Mouse (Mus musculus) megakaryocyte-erythroid progenitor cell, adult 5-6 weeks (primary cell): Measurements from ENCODE around the gene Atp12a. TPM values are rescaled to one million over a fixed set of nuclear protein-coding genes. Genes with fewer than 3 reads are reported as not detected.

Experiments
- ATAC-seq: replicated peaks from 2 replicates; pipeline ENCODE4 v1.8.0; 2016; ENCODE audit warnings: mild to moderate bottlenecking, inconsistent platforms; ENCODE audit not compliant: severe bottlenecking, poor library complexity, low FRiP score, low TSS enrichment
- total RNA-seq, 2 experiments: library from RNA; stranded (forward) in 1 of 2; stranded (reverse) in 1 of 2; fragments of 200-1000, 215-1000 nt in 1 of 2; fragments of >200 nt in 1 of 2; fragmentation: Nextera tagmentation in 1 of 2; gene quantifications; 2 replicates each; pipeline ENCODE4 v1.2.3; 2014 to 2017

Gene Atp12a
- total RNA-seq (2014; fragmentation: Nextera tagmentation) (not detected in 2 replicates), total RNA-seq (2017) (not detected in 2 replicates)

DNA sequence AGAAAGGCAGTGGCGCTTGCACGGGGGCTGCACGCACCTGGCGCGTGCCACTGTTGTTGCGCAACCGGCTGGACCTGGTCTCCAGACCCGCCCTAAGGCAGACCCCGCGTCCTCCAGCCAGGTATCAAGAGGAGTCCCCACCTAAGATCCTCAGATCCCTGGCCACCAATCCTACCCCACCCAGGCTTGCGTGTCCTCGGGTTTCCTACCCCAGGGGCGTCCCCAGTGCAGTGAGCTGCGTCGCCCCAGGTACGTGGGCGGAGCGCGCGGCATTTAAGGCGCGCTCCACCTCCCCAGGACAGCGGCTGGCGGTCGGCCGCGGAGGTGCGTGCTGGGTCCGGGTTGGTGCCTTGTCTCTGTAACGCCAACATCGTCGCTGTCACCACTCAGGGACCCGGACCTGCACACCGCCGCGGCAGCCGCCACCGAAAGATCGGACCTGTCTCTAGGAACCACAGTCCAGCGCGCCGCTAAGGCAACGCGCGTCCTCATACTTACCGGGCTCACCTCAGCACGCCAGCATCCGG is at the start of gene Atp12a:
Gene Atp12a, plus strand, starts transcription at position 358 of the 527 bp plus-strand sequence.
- no peak for ATAC-seq

DNA sequence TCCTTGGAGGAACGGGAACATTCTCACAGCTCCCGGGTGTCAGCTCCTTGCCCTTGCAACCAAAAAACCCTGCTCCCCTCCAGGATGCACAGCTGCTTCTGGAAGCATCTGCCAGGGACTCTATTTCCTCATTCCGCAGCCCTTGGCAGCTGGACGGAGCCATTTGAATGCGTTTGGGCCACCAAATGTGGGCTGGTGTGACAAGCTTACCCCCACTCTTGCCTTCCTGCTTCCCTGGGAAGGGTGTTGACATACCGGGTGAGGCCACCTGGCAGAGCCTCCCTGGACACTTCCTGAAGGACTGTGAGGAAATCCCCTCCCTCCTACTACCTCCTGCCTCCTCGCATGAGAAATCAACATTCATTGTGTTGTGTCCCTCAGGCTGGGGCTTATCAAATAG is 49.3 kb upstream of the Atp12a start:
- ATAC-seq = no peak

DNA sequence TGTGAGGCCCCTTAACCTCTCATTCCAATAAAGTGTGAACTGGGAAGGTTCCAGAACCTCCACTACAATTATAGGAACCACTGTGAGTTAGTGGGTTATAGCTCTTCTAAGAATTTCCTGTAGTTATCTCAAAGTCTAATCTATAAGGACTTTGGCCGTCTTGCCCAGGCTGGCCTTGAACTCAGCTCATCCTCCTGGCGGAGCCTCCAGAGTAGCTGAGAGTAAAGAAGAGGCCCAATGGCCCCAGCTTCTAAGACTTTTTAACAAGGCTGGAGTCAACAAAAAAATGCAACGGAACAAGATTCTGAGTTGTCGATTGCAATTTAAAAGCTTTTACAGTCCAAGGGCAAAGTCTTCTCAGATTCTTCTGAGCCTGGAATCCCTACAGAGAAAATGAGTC is 48.5 kb upstream of the Atp12a start:
- ATAC-seq = no peak

DNA sequence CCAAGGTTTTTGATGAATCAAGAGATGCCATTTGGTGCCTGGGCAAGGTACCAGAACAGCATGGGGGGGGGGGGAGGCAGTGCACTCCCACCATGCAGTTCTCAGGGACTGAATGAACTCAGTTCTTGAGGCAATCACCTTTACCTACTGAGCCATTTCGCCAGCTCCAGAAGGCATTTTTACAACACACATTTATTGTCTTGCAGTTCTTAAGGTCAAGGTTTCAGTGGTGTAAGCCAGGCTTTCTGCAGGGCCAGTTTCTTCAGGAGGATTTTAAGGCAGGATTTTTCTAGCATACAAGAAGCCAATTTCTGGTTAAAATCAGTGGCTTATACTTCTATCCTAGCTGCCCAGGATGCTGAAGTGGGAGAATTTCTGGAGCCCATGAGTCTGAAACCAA is 41.9 kb upstream of the Atp12a start:
- ATAC-seq = no peak

DNA sequence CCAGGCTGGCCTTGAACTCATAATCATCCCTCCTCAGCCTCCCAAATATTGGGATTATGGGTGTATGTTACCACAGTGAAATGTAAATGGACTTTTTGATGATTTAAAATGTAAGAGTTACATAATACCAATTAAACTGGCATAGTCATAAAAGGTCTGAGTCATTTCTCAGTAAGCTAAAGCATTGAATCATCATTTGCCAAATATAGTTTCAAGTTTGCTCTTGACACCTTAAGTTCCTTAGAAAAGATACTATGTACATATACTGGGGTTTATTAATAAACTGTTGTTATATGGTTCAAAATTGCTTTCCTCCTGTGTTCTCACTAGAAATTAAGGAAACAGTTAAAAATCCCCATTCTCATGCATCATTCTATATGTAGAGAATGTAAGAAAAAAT is 39.8 kb upstream of the Atp12a start:
- no peak for ATAC-seq

DNA sequence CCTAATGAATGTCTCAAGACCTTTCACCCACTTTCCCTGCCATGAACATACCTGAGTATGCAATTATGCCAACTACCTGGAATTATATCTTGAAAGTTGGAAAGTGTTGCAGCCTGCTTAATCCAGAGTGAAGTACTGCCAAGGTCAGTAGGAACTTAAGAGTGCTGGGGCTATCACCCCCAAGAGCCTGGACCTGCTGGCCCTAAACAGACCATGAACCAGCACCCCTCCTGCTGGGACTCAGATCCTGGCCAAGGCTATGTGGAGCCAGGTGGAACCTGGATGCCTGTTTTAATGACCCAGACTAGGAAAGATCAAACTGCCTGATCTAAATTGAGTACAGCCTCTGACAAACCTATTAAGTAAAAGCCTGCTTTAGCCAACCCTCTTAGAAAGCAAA is 31.2 kb upstream of the Atp12a start:
- no peak for ATAC-seq

DNA sequence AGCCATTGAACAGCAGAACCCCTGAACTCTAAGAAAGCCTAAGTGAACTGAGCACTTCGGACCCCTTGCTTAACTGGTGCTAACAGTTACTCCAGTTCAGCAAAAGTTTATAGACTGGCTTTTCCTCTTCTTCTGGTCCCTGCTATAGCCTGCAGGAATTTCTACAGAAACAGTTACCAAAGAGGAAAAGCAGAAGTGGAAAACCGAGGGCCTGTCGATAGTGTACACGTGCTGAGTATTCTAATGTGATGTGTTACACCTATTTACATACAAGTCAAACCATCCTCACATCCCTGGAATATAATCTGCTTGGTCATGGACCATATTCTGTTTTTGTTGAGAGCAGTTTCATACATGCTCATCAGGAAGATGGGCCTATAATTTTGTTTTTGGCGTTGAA is 30.4 kb upstream of the Atp12a start:
- ATAC-seq = no peak

DNA sequence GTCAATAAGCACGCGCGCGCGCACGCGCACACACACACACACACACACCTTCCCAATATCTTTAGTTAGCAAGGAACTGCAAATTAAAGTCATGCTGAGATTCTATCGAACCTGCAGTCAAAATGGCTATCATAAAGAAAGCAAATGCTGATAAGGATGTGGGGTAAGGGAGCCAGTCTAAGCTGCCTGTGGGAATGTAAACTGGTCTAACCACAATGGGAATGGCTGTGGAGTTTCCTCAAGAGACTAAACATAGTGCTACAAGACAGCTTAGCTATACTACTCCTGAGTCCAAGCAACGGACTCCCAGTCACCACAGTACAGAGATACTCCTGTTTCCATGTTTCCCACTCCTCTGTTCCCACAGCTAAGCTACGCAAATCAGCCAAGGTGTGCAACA is 28.8 kb upstream of the Atp12a start:
- ATAC-seq = no peak

DNA sequence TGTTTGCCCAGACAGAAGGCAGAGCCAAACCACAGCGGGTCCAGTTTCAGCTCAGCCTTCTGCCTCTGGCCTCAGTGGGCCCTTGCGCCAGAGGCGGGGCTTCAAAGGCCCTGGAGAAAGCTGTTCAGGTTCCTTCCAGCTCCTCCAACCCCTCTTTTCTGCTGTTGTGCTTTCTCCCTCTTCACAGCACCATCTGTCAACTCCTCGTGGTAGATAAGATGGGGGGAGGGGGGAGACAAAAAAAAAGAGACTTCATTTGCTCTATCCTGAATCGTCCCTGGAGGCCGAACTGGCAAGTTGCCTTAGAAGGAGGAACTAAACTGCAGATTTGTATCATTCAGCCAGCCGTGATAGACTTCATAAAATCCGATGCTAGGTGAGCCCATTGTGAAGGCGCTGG is 27.8 kb upstream of the Atp12a start:
- no peak for ATAC-seq

DNA sequence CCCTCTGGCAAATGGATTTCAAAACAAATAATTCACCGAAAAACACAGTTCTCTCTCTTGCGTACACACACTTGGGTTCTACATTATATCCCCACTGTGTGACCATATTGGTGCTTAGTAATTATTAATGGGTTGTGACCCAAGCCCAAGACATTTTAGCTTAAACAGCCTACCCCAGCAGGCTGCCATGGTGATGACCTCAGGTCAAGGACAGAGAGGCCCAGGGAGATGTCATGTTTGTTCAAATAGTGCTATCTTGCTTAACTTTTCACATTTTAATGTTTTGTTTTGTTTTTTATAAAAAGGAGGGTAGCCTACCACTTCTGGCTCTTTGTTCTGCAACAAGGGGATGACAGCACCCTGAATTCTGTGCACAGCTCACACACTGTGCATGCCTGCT is 27.2 kb upstream of the Atp12a start:
- no peak for ATAC-seq

DNA sequence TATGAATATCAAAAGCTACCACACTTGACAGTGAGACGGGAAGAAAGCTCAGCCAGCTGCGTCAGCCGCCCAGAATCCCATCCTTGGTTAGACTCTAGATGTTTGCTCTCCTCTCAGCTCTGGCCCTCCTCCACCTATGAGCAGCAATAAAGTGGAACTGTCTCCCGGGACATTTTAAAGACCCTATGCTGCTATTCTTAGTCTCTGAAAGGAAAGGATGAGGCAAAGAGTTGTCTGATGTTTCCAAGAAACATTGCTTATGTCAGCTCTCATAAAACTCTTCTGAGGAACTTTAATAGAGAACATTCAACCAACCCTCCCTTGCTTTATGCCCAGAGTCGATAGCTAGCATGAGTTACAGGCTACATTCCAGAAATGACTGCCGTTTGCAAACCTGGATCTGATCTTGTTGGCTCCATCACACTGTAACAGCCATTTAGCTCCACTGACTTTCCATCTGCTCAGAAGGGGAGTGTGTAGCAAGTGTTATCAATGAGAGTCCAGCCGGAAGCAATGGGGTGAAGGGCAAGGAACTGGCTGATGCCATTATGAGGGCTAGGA is 25.9 kb upstream of the Atp12a start:
- no peak for ATAC-seq

DNA sequence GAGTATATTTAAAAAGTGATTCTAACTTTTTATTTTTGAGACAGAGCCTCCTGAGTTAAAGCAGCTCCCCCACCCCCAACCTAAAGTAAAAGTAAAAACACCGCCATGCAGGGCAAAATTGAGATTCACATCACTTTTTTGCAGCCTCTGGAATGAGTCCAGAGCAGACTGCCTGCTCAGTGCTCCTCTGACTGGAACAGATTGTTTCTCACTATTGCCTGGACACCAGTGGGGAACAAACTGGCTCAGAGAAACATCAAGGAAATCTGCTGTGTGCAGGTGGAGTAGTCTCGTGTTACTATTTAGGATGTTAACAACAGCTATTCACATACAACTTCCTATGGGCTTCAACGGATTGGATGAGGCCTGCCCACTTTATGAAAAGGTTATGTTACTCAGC is 16.2 kb upstream of the Atp12a start:
- ATAC-seq = no peak

DNA sequence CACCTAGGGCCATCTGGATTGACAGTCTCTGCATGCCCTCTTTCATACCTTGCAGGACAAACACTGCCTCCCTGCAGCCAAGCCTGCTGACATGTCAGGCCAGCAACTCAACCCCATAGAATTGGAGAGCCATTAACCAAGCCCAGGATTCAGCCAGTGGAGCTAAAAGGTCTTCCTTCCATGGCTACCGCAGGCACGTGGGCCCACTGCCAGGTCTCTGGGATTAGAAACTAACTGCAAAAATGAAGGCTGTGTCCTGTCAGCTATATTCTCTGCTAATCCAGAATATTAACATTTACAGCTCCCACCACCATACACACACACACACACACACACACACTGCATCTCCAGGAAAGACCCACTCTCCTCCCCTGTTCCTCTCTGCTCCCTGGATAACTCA is 15.3 kb upstream of the Atp12a start:
- ATAC-seq = no peak

DNA sequence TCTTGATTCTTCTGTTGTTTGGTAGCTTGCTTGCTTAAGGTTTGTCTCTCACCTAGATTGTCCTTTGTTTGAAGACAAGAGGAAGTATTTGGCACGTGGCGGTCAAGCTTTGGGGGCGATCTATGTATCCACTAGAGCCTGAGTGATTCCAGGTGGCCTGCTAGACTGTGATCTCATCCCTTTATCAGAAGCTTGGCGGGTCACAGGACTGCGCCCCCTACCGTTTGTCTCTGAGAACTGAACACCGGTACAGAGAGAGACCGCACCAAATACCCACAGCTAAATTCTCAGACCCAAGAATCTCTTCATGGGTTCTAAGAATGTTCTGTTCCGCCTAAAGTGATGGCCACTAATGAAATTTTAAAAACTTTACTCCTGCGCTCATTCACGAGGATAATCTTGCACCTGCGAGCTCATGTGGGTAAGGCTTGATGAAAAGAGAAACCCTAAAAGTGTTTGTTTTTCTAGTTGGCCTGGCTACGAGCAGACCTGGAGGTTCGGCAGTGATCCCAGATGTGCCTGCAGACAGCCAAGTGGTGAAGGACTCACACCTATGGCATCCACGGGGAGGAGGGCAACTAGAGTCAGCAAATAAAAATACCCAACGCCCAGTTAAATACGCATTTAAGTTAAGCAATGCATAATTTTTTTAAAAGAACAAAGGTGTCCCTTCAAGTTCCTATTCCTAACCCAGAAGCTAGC is 12.8 kb upstream of the Atp12a start:
- 0 out of 2 replicates have a peak, but pooled peaks have one; percentile 55 for ATAC-seq

DNA sequence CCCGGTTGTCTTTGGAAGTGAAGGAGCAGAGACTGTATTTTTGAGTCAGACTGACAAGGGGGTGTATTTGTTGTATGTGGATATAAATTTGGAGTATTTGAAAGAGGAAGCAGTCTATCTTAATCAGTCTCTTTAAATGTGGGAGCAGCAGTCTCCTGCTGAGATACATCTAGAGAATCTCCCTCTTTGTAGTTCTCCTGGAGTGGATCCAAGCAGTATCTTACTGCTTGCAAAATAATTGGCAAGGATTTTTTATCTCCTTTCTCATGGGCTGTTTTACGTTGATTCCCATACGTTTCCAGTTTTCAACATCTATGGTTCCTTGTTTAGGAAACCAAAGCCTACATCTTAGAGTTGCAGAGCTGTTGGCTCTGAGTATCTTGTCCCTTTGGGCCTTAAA is 10.1 kb upstream of the Atp12a start:
- ATAC-seq = no peak

DNA sequence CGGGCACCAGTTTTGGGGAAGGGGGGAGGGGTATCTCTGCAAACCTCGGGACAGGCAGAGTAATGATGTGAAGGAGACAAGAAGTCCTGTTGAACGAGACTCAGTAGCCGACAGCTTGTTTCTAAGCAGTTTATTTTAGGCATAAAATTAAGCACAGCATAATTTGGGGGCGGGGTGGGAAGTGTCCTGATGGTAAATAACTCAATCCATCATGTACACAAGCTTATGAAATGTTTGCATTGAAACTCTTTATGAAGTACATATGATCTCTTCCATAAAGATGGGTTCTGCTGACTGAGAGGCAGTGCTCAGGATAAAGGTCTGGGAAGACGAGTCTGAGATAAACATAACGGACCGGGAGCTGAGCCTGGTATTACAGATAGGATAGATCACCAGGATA is 9.5 kb upstream of the Atp12a start:
- ATAC-seq = no peak

DNA sequence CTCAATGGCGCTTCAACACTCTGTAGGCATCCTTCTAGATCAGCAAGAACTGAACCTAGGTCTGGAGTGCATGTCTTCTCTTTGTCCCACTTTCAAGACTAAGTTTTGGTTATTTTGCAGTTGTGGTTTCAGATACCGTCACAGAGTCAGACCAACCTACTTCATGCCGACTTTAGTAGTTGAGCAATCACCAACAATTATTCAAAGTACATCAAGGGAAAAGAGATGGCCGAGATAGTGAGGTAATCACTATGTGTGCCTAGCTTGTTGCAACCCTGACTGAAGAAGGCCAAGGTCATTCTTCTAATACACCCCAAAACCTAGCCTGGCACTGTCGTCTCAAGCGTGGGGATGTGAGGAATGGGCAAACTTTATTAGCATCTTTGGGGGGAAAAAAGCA is 8.7 kb upstream of the Atp12a start:
- ATAC-seq = no peak

DNA sequence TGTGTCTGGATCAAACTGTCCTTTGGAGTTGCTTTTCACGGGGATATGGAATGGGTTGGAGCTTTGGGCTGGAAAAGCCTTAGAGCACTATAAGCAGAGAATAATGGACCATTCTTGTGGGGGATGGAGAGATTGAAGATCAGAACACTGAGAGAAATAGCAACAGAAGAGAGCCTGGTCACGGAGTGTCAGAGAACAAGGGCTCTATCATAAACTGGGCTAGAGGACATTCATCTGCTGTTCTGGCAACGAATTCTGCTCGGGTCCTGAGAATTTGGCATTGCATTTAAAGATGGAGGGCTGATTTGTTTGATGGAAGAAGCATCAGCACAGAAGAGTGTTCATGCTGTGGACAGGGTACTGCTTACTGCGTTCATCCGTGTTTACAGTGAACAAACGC is 6.4 kb upstream of the Atp12a start:
- no peak for ATAC-seq

DNA sequence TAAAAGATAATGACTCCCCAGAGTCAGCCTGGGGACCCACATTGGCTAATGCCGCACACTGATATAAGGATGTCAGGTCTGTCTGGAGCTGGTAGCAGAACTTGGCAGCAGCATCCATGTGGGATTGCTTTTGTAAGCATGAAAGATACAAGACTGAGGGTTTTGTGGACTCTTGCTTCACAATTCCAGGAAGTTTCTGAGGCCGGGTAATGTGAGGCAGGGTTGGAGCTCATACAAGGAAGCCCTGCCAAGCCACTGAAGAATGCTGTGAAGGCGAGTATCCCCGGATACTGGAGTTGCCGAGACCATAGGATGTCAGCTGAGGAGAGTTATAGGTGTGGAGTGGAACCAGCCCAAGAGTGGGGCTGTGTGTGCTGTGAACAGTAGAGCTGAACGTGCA is 5.7 kb upstream of the Atp12a start:
- no peak for ATAC-seq

DNA sequence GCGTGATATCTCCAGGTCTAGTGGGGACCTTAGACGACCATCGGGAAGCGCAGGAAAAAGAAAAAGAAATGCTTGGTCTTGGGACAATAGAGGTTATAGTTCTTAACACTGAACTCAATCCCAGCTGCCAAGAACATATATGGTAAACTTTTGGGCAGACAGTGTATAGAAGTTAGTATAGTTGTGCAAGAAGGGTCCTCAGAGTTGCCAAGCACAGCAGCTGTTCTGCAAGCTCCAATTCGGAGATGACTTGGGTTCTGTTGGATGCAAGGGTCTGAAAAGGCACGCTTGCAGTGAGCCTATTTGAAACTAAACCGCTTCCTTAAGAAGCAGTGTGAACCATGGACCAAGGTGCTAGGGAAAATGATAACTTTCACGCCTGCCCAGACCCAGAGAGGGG is 424 bp downstream of the Atp12a start:
- no peak for ATAC-seq

DNA sequence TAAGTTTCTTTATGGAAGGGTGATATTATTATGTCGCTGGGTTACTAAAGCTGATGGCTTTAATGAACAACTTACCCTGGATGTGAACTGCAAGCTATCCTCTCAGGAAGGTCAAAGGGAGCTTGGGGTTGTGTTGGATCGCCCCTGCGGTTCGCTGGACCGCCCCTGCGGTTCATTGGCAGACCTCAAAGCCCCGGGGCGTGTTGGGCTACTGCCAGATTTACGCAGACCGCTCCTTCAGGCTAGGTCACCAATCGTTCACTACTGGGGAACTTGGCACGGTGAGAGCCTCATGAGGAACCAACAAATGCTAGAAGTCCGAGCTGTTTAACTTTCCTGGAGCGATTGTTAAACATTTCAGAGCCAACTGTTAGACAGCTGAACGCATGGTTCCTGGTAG is 1.8 kb downstream of the Atp12a start:
- no peak for ATAC-seq
